Mouse (Mus musculus) spleen, postnatal 14 days (tissue): ENCODE measurements around the gene Uri1.

ENCODE experiments used
- DNase-seq, 2 experiments: peaks; one replicate each; pipeline ENCODE4 v3.0.0; 2021 to 2022; ENCODE audit warnings: low spot score in 2 of 2

Uri1 gene

DNA sequence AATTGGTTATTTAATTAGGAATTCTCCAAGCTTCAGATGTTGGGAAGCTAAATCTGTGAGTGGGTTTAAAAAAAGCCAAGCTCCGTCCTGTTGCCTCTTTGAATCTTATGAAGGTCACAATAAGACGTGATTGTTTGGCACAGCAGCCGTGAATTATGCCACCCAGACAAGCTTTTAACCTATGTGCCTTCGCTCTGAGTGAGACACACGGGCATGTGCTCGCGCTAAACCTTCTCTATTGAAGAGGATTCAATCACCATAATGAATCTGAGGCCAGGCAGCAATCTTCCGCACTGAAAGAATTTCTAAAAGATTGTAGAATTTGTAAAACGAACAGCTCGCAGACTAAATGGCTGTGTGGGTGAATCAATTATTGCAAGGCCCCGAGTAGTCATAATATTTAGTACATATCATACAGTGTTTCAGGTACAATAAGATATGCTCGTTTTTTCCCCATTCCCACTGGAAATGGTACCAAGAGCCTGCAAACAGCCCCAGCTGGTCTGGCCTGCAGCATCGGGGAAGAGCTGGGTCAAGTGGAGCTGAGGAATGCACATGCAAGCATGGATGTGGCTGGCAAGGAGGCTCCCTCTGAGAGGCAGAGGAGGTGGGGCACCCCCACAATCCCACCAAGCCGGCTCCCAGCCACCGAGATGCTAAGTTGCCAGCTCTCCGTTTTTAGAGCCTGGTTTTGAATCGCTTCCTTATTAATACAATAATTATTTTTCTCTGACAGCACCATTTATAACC lies 101.5 kb downstream of the Uri1 start:
- DNase-seq = no peak

DNA sequence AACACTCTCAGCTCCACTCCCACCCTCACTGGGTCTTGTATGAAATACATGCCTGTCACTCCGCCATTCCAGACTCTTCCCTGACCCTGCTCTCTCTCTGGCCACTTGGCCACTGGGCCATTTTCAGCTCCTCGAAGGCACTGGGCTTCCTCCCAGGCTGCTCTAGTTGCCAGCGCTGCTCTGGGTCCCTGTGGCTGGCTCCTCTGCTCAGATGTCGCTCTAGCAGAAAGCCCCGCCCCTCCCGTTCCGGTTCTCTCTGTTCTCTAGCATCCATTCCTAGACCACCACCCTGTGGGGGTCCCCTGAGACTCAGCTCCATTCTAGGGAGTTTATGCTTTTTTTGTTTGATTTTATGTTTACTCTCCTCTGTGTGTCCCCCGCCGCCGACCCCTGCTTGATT lies 104.4 kb downstream of the Uri1 start:
- no peak for DNase-seq

DNA sequence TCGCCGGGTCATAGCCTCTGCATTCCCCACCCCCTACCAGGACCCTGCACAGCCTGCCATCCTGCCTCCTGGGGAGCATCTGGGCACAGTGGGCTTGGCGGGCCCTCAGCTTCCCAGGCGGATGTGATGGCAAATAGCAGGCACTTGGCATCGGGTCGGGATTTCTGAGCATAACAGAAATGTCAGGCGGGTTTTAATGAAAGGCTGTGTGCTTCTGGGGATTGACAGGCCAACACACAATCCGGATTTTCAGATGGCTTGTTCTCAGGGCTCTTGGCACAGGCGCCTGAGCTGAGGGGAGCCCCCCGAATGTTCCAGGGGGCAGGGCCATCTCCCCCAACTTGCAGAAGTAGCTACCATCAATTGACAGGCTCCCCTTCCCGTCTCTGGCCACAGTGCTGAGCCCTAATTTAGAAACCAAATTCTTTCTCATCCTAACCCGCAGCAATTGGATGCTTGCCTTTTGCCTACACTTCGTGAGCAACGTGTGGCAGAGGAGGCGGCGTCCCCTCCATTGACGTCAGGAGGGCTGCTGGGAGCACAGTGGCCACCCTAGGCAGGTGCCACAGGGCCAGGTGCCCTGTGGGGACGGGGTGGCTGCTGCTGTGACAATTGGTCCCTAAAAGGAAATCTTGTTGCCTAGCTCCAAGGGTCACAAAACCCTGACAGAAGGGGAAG lies 106.5 kb downstream of the Uri1 start:
- no peak for DNase-seq

DNA sequence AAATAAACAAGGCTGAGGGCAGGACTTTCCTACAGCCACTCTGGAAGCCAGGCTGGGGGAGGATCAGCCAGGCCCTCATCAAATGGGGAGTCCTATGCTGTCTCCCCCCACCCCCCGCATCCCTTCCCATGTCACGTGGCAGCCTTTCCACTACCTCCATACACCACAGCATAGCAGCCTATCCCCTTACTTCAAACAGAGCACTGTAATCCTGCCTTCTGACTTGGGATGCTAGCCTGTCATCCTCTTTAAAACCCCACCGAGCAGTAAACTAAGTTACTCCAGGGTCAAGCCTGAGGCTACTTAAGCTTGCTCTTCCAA lies 111.6 kb downstream of the Uri1 start:
- DNase-seq = no peak

DNA sequence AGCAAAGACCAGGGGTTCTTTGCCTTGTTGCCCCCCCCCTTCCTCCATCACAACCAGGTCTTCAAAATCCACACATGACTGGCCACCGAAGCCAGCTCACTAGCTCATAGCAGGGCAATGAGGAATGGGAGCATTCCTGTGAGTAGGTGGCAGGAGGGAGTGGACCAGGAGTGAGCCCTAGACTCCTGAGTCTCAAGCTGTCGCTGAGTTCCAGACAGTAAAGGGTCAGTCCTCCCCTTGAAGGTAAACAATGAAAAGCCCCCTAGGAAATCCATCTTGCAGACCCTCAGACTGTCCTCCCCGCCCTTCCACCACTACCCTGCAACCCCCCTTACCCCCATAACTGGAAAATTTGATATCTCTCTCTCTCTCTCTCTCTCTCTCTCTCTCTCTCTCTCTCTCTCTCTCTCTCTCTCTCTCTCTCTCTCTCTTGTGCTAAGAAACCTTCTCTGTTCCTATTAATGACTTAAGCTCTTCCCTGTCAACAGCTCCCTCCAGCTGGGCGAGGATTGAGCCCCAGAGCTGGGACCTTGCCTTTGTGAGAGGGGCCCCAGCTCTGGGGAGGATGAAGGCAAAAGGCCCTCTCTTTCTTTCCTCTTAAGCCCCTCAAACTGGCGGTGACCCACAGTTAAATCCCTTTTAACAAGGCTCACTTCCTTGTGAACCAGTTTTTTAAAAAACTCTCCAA lies 112.1 kb downstream of the Uri1 start:
- DNase-seq = no peak

DNA sequence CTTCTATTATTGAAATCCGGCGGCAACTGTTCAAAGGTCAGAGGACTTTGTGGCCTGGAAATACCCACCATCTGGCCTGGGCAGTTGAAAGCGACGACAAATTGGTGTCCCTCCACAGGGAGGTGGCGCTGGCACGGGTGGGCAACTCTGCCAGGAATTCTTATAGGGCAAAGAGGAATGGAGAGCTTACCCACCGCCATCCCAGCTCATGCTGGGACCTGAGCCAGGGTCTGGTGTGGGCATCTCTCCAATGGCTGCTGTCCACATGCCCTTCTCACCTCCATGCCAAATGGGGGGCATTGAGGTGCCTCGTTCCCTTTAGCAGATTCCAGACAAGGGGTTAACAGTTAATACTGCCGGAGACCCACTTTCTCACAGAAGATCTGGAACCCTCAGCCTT lies 113.2 kb downstream of the Uri1 start:
- no peak for DNase-seq
